Mouse (Mus musculus) kidney, adult 2 months (tissue): ENCODE data around the gene Vmn1r178. TPM values are rescaled to one million over a fixed set of nuclear protein-coding genes. Genes with fewer than 3 reads are reported as not detected.
"Not testable (repeated sequence)": the region's sequence is repeated elsewhere in the genome, so short reads cannot be mapped to it uniquely, and the experiment has no call there.

Experiments
- DNase-seq: peaks from one replicate; pipeline ENCODE4 v3.0.0; 2021
- H3K27ac ChIP-seq: fragments of 200-500 bp; 2 replicates; pipeline ENCODE4 v1.5.1; 2012; ENCODE audit warnings: low read depth, low read length, control low read depth, inconsistent platforms; ENCODE audit not compliant: insufficient read depth
- H3K27me3 ChIP-seq: fragments of 200-500 bp; replicated peaks from 2 replicates; pipeline ENCODE4 v1.6.1; 2012; ENCODE audit warnings: mild to moderate bottlenecking, moderate library complexity, low read length, inconsistent platforms; ENCODE audit not compliant: control insufficient read depth, insufficient read depth
- H3K36me3 ChIP-seq: fragments of 200-500 bp; 2 replicates; pipeline ENCODE4 v1.6.1; 2012; ENCODE audit warnings: mild to moderate bottlenecking, moderate library complexity, low read length, inconsistent platforms; ENCODE audit not compliant: control insufficient read depth, insufficient read depth
- H3K4me1 ChIP-seq: fragments of 200-500 bp; 2 replicates; pipeline ENCODE4 v1.6.1; 2011; ENCODE audit warnings: low read length; ENCODE audit not compliant: control insufficient read depth, insufficient read depth
- H3K4me3 ChIP-seq: fragments of 200-500 bp; 2 replicates; pipeline ENCODE4 v1.5.1; 2011; ENCODE audit warnings: mild to moderate bottlenecking, low read depth, low read length, control low read depth; ENCODE audit not compliant: insufficient read depth
- CTCF ChIP-seq: fragments of 200-500 bp; conservative IDR thresholded peaks from 2 replicates; pipeline ENCODE4 v1.5.1; 2011; ENCODE audit warnings: low read depth, mild to moderate bottlenecking, control low read depth, low read length, moderate library complexity, mixed read lengths; ENCODE audit not compliant: insufficient read depth, insufficient read length
- POLR2A ChIP-seq: fragments of 200-500 bp; IDR thresholded peaks from one replicate; pipeline ENCODE4 v1.6.1; 2011; ENCODE audit warnings: low read depth, low read length, control low read depth
- WGBS: fragments of 180-500 bp; shearing (Covaris S2); methylation state at CpG from one replicate; pipeline ENCODE4 v1.1.7; 2018; 5-methylcytosine and 5-hydroxymethylcytosine counted together
- polyA plus RNA-seq: library from polyadenylated mRNA; depleted of rRNA; stranded (reverse); fragments of >200 nt; gene quantifications from 2 replicates; pipeline ENCODE4 v1.2.3, GENCODE M21; 2012; rRNA removed

Vmn1r178 gene
- polyA plus RNA-seq: not detected in 2 replicates

- H3K27ac ChIP-seq: no peak within 1 kb of the TSS
- no peak for TF ChIP-seq POLR2A
- TF ChIP-seq CTCF: no peak
- 83% methylated on average over 1 of the region's 1 CpGs for whole genome bisulfite sequencing
- no peaks in the 10 kb centered on the region for H3K4me1 ChIP-seq
- no peak for DNase-seq
- H3K36me3 ChIP-seq: no peaks in the 10 kb centered on the region
- no peak within 1 kb of the TSS for H3K4me3 ChIP-seq
- H3K27me3 ChIP-seq: no peaks in the 10 kb centered on the region
These were observed at the start of gene Vmn1r178 for GRCm38 (mm10) chr7:23891709-23892108. Gene Vmn1r178 (plus strand): TSS chr7:23892009.

GRCm38 (mm10) chr7:23866349-23866748 lies 25.5 kb upstream of the Vmn1r178 start, which contains the start of gene Vmn1r177:
Gene Vmn1r177 (minus strand): TSS chr7:23866449.
- DNase-seq, H3K4me3 ChIP-seq, H3K27ac ChIP-seq, H3K27me3 ChIP-seq, H3K4me1 ChIP-seq, H3K36me3 ChIP-seq: not testable (repeated sequence)
- WGBS: 7% methylated on average over 1 of the region's 1 CpGs

GRCm38 (mm10) chr7:23876918-23877317 lies 14.9 kb upstream of the Vmn1r178 start:
- not testable (repeated sequence) for H3K27me3 ChIP-seq, DNase-seq, H3K4me3 ChIP-seq, H3K36me3 ChIP-seq, H3K27ac ChIP-seq, H3K4me1 ChIP-seq
- 63% methylated on average over 4 of the region's 4 CpGs for WGBS

GRCm38 (mm10) chr7:23926678-23927077 lies 34.9 kb downstream of the Vmn1r178 start, which contains the start of gene Vmn1r179:
Gene Vmn1r179 (plus strand): TSS chr7:23926978.
- no peak within 1 kb of the TSS for H3K4me3 ChIP-seq
- H3K4me1 ChIP-seq: no peaks in the 10 kb centered on the region
- 53% methylated on average over 2 of the region's 2 CpGs for WGBS
- no peaks in the 10 kb centered on the region for H3K36me3 ChIP-seq
- no peak for DNase-seq
- H3K27me3 ChIP-seq: no peaks in the 10 kb centered on the region
- TF ChIP-seq POLR2A (no peak), CTCF (no peak)
- H3K27ac ChIP-seq: no peak within 1 kb of the TSS

Other genes with a start within 250 kb of the Vmn1r178 start
- gene Vmn1r172, start 233.7 kb upstream of the Vmn1r178 start, polyA plus RNA-seq: not detected in 2 replicates
- gene Vmn1r173, start 191.3 kb upstream of the Vmn1r178 start, polyA plus RNA-seq: not detected in 2 replicates
- not detected in 2 replicates for gene Vmn1r174, start 139.7 kb upstream of the Vmn1r178 start, polyA plus RNA-seq
- gene Vmn1r175, start 81.4 kb upstream of the Vmn1r178 start, polyA plus RNA-seq: not detected in 2 replicates
- not detected in 2 replicates for gene Vmn1r176, start 54.6 kb upstream of the Vmn1r178 start, polyA plus RNA-seq
- gene Vmn1r177, start 25.6 kb upstream of the Vmn1r178 start, polyA plus RNA-seq: not detected in 2 replicates
- not detected in 2 replicates for gene Vmn1r179, start 35.0 kb downstream of the Vmn1r178 start, polyA plus RNA-seq
- not detected in 2 replicates for gene Vmn1r180, start 58.6 kb downstream of the Vmn1r178 start, polyA plus RNA-seq
- gene Vmn1r181, start 82.6 kb downstream of the Vmn1r178 start, polyA plus RNA-seq: not detected in 2 replicates
- gene V1rd19, start 109.7 kb downstream of the Vmn1r178 start, polyA plus RNA-seq: not detected in 2 replicates
- not detected in 2 replicates for gene Vmn1r183, start 161.2 kb downstream of the Vmn1r178 start, polyA plus RNA-seq
- 13.4 and 13.8 TPM in 2 replicates for gene Zfp180, start 189.9 kb downstream of the Vmn1r178 start, polyA plus RNA-seq
- 1.3 and 1.4 TPM in 2 replicates for gene Zfp112, start 220.3 kb downstream of the Vmn1r178 start, polyA plus RNA-seq
- gene Zfp235, start 242.2 kb downstream of the Vmn1r178 start, polyA plus RNA-seq: 5.6 and 6.6 TPM in 2 replicates